Mouse (Mus musculus): ENCODE results near the gene Notch2.

The Notch2 gene

GRCm38 (mm10) chr3:97993920-97994545 is 19.3 kb upstream of the Notch2 start:
- no peak for DNase-seq (ENCODE audit: low read depth, low spot score)

DNA sequence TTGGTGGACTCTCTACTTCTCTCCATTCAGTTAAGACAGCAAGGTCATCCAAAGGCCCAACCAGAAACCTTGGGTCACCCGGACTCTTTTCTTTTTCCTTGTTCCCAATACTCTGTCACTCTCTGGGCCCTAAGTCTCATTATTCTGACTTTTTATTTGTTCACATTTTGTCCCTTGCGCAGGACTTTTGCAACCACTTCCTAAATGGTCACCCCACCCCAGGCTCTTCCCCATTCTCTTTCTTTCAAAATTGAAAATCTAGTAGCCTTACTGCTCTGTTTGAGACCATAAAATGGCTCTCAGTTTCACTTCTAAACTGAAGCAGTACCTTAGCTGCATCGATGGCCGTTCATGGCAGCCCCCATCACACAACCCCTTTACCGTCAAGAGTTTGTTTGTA is 18.5 kb upstream of the Notch2 start:
- DNase-seq (ENCODE audit: low read depth, low spot score) = no peak

GRCm38 (mm10) chr3:97998349-97998748 is 15.0 kb upstream of the Notch2 start:
- no peak for DNase-seq (ENCODE audit: low read depth, low spot score)

DNA sequence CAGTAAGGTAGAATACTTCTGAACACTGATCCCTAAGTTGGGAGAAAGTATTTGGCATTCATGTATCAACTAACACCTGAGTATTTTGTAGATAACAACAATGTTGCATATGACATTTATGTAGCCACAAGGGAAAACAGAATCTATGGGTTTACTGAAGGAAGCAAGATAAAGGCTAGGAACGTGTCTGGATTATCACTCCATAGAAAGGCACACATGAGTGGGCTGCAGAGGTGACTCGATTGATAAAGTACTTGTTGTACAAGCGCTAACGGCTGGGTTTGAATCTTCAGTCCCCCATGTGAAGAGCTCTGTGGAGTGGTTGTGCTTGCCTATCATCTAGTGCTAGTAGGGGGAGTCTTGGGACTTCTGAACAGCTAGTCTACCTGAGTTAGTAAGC is 9.8 kb upstream of the Notch2 start:
- DNase-seq (ENCODE audit: low read depth, low spot score) = no peak

DNA sequence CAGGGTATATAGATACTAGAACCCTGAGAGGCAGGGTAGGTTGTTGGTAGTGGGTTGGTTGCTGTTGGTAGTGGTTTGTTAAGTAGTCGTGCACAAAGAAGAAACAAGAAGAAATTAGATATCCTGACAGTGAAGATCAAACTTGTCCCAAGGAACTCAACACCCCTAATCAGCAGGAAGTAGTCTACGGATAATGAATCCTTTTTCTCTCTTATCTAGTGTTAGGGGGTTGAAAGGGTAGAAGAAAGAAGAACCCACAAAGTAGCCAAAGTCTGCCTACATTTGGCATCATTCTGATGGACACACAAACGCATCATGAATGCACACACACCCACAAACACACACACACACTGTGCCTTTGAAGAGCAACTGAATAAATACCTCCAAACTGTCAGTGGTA is 9.1 kb upstream of the Notch2 start:
- DNase-seq (ENCODE audit: low read depth, low spot score) = no peak

DNA sequence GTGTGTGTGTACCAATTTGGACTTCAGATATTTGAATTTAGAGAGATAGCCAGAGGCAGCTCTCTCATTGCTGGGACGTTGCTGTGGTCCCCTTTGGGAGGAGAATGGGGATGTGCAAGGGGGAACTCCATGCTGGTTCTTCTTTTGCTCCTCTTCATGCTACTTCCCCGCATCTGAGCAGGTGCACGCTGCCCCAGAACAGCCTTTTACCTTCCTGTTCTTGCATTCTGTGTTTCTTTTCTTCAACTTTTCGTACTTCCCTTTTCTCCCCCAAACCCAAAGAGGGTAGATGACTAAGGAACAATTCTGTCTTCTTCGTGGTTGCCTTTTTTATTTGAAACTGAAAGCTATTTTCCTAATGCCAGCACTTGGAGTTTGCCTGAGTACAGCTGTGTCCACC is 8.0 kb upstream of the Notch2 start:
- no peak for DNase-seq (ENCODE audit: low read depth, low spot score)

GRCm38 (mm10) chr3:98006046-98006691 is 7.2 kb upstream of the Notch2 start:
- DNase-seq (ENCODE audit: low read depth, low spot score) = no peak

GRCm38 (mm10) chr3:98006973-98007372 is 6.4 kb upstream of the Notch2 start:
- no peak for DNase-seq (ENCODE audit: low read depth, low spot score)

DNA sequence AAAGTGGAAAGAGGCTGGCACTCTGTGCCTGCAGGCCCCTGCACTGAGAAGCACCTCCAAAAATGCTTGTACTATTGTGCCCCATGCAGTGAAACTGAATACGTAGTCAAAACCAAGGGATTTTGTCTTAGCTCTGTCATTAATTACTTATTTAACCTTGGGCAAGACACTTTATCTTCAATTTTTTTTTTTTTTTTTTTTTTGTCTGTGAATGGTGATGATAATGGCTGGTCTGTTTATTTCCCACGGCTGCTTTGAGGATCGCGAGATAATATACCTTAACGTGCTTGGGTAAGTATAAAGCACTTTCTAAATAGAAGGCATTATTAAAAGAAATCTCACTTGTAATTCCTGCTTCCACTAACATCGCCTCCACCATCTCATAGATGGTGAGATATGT is 5.2 kb upstream of the Notch2 start:
- no peak for DNase-seq (ENCODE audit: low read depth, low spot score)

DNA sequence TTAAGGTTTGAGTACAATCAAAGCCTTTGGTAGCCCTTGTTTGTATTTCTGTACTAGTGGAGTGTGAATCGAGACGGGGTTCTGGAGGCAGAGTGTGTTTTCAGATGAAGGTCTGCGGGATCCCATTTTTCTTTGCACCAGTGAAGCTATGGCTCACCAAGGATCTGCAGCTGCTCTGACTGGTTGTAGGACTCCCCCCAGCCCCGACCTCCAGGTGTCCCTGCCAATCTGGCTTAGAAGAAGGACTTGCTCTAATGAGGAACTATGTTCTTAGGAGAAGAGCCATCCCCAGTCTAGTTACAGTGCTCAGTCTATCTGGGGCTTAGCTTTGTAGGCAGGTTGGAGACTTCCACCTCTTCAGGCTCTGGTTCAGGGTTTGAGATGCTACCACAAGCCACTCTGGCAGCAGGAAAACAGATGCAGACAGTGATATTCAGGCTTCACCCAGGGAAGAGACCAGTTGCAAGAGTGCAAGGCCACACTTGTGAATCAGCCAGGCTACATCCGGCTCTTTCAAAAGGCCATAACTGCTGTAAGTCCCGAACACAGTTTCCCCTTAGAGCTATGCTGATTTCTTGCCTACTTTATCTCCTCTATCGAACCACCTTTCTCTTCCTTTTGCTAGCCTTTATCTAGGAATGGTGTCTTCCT is 4.0 kb upstream of the Notch2 start:
- no peak for DNase-seq (ENCODE audit: low read depth, low spot score)

DNA sequence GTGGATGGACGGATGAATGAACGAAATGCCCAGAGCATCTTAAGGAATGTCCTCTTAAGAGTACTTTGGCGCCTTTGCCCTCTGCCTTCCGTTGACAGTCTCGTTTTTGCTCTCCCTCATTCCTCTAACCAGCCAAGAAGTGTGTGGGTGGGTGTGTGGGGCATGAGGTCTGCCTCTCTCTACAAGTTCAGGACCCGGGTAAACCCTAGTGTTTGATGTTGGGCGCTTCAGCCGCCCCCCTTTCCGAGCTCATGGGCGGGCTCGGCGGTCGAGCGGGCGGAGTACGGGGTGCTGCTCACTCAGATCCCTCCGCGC is 284 bp upstream of the Notch2 start:
- no peak for DNase-seq (ENCODE audit: low read depth, low spot score)

GRCm38 (mm10) chr3:98015205-98016171 is 2.2 kb downstream of the Notch2 start:
- no peak for DNase-seq (ENCODE audit: low read depth, low spot score)

- DNase-seq (ENCODE audit: low read depth, low spot score) = no peak
Measured at GRCm38 (mm10) chr3:98016901-98017591, 3.7 kb downstream of the Notch2 start.

- no peak for DNase-seq (ENCODE audit: low read depth, low spot score)
Measured at GRCm38 (mm10) chr3:98018187-98018586, 4.9 kb downstream of the Notch2 start.

GRCm38 (mm10) chr3:98020431-98021229 is 7.3 kb downstream of the Notch2 start:
- no peak for DNase-seq (ENCODE audit: low read depth, low spot score)

DNA sequence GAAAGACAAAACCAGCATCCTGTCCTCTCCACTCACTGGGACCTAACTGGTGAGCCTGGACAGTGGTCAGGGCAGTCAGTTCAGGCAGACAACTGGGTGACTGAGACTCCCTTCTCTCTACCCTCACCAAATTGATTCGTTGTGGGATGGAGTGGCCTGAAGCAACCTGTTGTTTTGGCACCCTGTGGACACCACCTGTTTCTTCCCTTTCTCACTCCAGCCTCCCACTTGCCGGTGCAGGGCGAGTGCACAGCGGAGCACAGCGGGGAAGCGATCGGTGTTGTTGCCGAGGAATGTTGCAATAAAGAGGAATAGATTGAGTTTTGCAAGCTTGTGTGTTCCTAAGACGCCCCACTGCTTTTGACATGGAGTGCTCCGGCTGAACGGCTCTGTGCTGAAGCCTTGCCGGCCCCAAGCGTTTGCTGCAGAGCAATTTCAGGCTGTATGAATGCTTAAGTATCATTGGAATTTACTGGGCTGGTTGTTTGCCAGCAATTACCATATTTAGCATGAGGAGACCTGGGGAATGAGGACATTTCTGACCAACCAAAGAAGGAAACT is 11.0 kb downstream of the Notch2 start:
- peak; percentile 59 for DNase-seq (ENCODE audit: low read depth, low spot score)

GRCm38 (mm10) chr3:98025521-98025920 is 12.2 kb downstream of the Notch2 start:
- no peak for DNase-seq (ENCODE audit: low read depth, low spot score)

DNA sequence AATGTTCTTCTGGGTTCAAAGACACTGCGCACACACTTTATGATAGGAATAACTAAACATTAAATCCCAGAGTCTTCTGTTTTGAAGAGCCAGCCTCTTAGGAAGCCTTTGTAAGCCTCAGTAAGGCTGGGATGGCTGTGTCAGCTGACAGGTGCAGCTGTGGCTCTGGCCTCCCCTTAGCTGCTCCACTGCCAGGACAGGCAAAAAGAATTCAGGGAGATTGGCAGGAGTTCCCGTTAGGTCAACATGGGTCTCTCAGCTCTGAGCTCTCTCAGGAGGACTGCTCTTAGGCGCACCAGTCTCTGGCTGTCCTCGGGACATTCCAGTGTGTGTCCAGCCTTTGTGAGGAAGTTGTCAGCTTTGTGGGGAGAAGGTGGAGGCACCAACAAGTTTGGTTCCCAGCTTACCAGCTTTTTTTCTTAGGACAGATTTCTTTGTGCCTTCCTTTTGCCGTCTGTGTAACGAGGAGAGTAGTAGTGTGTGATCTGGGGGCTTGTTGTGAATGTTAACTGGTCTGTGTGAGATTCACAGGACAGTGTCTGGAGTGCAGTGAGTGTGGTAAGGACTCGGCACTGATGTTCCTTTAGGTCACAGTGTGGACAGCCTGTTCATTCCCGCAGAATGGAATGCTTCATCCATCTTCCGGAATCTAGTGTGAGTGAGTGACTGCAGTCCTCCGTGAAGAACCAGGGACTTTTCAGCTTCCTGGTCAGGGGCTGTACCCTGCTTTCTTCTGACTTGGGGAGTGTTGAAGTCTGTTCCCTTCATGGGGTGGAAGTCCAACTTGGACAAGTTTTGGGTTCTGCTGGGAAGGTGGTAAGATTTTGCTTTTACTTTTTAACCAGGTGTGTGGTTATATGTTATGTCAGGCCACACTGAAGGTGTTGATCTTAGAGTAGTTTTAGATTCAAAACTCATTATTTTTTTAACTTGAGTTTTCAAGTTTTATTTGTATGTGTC is 12.9 kb downstream of the Notch2 start:
- no peak for DNase-seq (ENCODE audit: low read depth, low spot score)

- DNase-seq (ENCODE audit: low read depth, low spot score) = no peak
Measured at GRCm38 (mm10) chr3:98027371-98027774, 14.0 kb downstream of the Notch2 start.
